In the genomic region with DNA sequence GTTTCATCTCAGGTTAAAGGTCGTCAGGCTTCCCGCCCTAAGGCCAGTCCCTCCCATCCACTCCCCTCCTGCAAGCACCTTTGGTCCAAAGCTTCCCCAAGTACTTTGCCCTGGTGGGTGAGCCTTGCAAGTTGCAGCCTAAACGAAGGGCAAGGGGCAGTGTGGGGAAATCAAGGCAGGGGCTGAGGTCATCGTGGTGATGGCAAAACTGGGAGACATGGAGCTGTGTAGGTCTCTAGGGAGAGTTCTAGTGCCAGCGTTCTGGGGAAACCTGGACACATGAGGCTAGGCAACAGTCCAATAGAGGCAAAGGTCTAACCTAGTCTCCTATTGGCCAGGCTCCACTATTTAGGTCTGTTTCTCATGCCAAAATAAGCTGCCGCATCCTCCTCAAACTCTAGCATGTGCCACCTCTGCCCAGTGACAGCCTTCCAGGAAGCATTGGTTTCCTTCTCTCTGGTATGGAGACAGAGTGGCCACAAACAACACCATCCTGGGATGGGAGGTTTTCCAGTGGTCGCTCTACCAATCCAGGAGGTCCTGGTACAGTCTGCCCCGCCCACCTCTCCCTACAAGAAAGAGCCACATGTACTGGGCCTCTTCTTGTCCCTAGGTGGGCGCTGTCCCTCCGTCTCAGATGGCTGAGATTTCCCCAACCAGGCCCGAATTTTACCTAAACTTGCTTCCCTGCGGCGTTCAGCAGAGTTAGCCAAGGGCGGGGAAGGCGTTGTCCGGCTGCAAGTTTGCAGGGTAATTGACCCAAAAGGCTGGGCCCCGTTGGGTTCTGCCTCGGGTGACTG, we compare ENCODE assay signal across 8 mouse cellular contexts. TPM values are rescaled to one million over a fixed set of nuclear protein-coding genes. Genes with fewer than 3 reads are reported as not detected.
DNase-seq lines count a peak whose midpoint lies in the region; ATAC-seq and TF ChIP-seq lines count a peak whose summit lies in the region.

No protein-coding gene starts in this region.

- TF ChIP-seq EP300 in stomach, postnatal 0 days (optimal IDR thresholded peaks at IDR 0.05), result no peak

- ATAC-seq in embryonic facial prominence, embryonic 15.5 days (ENCODE audit: insufficient number of reproducible peaks, low FRiP score, low TSS enrichment, low read depth), result peak; percentile 54; the same call in 1 of the 2 replicates
- peak; percentile 35; the same call in 1 of the 2 replicates for ATAC-seq in stomach, postnatal 0 days (ENCODE audit: low FRiP score, low TSS enrichment)

- no peak for TF ChIP-seq POLR2A in cerebellum, adult 2 months (IDR thresholded peaks at IDR 0.05; ENCODE audit: borderline replicate concordance, insufficient read depth, low read length)

- no peak for TF ChIP-seq CTCF in cerebellum, adult 2 months (IDR thresholded peaks at IDR 0.05; ENCODE audit: borderline replicate concordance, insufficient read depth, low read depth, low read length)
- no peak for TF ChIP-seq CTCF in stomach, postnatal 0 days (IDR thresholded peaks at IDR 0.05; ENCODE audit: low read depth)

- no peaks in the 10 kb centered on the region for H3K27me3 ChIP-seq in cerebellum, adult 2 months (ENCODE audit: control insufficient read depth, insufficient read depth, low read length)
- no peaks in the 10 kb centered on the region for H3K27me3 ChIP-seq in embryonic facial prominence, embryonic 15.5 days
- H3K27me3 ChIP-seq in stomach, postnatal 0 days (ENCODE audit: control insufficient read depth, insufficient read depth, low read length), result no peaks in the 10 kb centered on the region

- H3K4me2 ChIP-seq in embryonic facial prominence, embryonic 15.5 days (replicated peaks), result peak overlapping the region; percentile 93
- H3K4me2 ChIP-seq in stomach, postnatal 0 days (replicated peaks; ENCODE audit: low read depth), result peak overlapping the region; percentile 92

- 0 out of 2 replicates have a peak, but pooled peaks cover 4% of the 10 kb centered on the region for H3K9me3 ChIP-seq in embryonic facial prominence, embryonic 15.5 days (replicated peaks)
- no peaks in the 10 kb centered on the region for H3K9me3 ChIP-seq in stomach, postnatal 0 days (ENCODE audit: control insufficient read depth, low read length)

- H3K36me3 ChIP-seq in embryonic facial prominence, embryonic 15.5 days, result peaks cover 7% of the 10 kb centered on the region; the same call in 1 of the 2 replicates
- H3K36me3 ChIP-seq in stomach, postnatal 0 days (ENCODE audit: control insufficient read depth, insufficient read depth, low read length), result 0 out of 2 replicates have a peak, but pooled peaks cover 3% of the 10 kb centered on the region

- DNase-seq in cerebellum, adult 2 months, result peak in 1 of 2 experiments; percentile 33
- DNase-seq in cerebellum, postnatal 25 days, result no peak
- peak; percentile 28 for DNase-seq in CD4-positive helper T cell, adult 2 months (ENCODE audit: low read depth, low spot score)
- DNase-seq in kidney, adult 18-20 months, result peak; percentile 58
- DNase-seq in lung, postnatal 10 days, result peak; percentile 82
- peak; percentile 38 for DNase-seq in stomach, postnatal 0 days (ENCODE audit: low spot score)
- DNase-seq in layer of hippocampus, adult 9-10 months (ENCODE audit: low spot score), result no peak

- H3K4me3 ChIP-seq in cerebellum, adult 2 months (replicated peaks; ENCODE audit: insufficient read depth, low read depth, low read length), result peak overlapping the region; percentile 86
- peak overlapping the region; percentile 80 for H3K4me3 ChIP-seq in embryonic facial prominence, embryonic 15.5 days (replicated peaks)
- H3K4me3 ChIP-seq in stomach, postnatal 0 days (ENCODE audit: low read depth, low read length), result peak overlapping the region; percentile 79

- no peak overlapping the region for H3K27ac ChIP-seq in cerebellum, adult 2 months (ENCODE audit: insufficient read depth, low read length)
- no peak overlapping the region for H3K27ac ChIP-seq in embryonic facial prominence, embryonic 15.5 days (replicated peaks)
- peak overlapping the region; percentile 61; the same call in 1 of the 2 replicates for H3K27ac ChIP-seq in stomach, postnatal 0 days (replicated peaks)

- peak overlapping the region; percentile 70 for H3K9ac ChIP-seq in embryonic facial prominence, embryonic 15.5 days
- H3K9ac ChIP-seq in stomach, postnatal 0 days (ENCODE audit: low read length), result peak overlapping the region; percentile 79

- 0 out of 2 replicates have a peak, but pooled peaks cover 4% of the 10 kb centered on the region for H3K4me1 ChIP-seq in cerebellum, adult 2 months (ENCODE audit: control insufficient read depth, insufficient read depth, low read length)
- peaks cover 25% of the 10 kb centered on the region for H3K4me1 ChIP-seq in embryonic facial prominence, embryonic 15.5 days
- H3K4me1 ChIP-seq in stomach, postnatal 0 days (replicated peaks; ENCODE audit: control insufficient read depth, insufficient read depth), result peaks cover 5% of the 10 kb centered on the region; the same call in 1 of the 2 replicates

- 22% methylated on average over 18 of the region's 18 CpGs for WGBS in cerebellum, adult 2 months
- WGBS in embryonic facial prominence, embryonic 15.5 days, result 17% methylated on average over 18 of the region's 18 CpGs
- whole genome bisulfite sequencing in stomach, postnatal 0 days, result 21% methylated on average over 18 of the region's 18 CpGs

RNA-seq across cellular contexts. Expression of a gene that starts 1.1 kb away (rescaled TPM):
- polyA plus RNA-seq in cerebellum, adult 2 months (2012; rRNA removed), result 14.8 and 15.6 TPM in 2 replicates
- 38.7 and 42.7 TPM in 2 replicates for polyA plus RNA-seq in embryonic facial prominence, embryonic 15.5 days (2015; fragmentation: Nextera tagmentation; extraction: Ambion mirVana)
- 37.4 and 46.4 TPM in 2 replicates for polyA plus RNA-seq in stomach, postnatal 0 days (2015; fragmentation: Nextera tagmentation; extraction: Ambion mirVana)

RNA-seq across cellular contexts. Expression of a gene that starts 35.0 kb away (rescaled TPM):
- polyA plus RNA-seq in cerebellum, adult 2 months (2012; rRNA removed), result 0.26 and 0.62 TPM in 2 replicates
- polyA plus RNA-seq in embryonic facial prominence, embryonic 15.5 days (2015; fragmentation: Nextera tagmentation; extraction: Ambion mirVana), result 1.9 and 3.1 TPM in 2 replicates
- polyA plus RNA-seq in stomach, postnatal 0 days (2015; fragmentation: Nextera tagmentation; extraction: Ambion mirVana), result 0.10 and 0.27 TPM in 2 replicates

RNA-seq across cellular contexts. Expression of a gene that starts 35.1 kb away (rescaled TPM):
- polyA plus RNA-seq in cerebellum, adult 2 months (2012; rRNA removed), result 676 and 703 TPM in 2 replicates
- polyA plus RNA-seq in embryonic facial prominence, embryonic 15.5 days (2015; fragmentation: Nextera tagmentation; extraction: Ambion mirVana), result 475 and 482 TPM in 2 replicates
- 445 and 469 TPM in 2 replicates for polyA plus RNA-seq in stomach, postnatal 0 days (2015; fragmentation: Nextera tagmentation; extraction: Ambion mirVana)

Comparison
In these comparisons a context has a peak if more than half of its experiments do, and no peak if none do; other contexts are left out.
1. DNase-seq: peak in CD4-positive helper T cell, adult 2 months (single experiment), kidney, adult 18-20 months (single experiment), lung, postnatal 10 days (single experiment) and stomach, postnatal 0 days (single experiment); none in cerebellum, postnatal 25 days (0 of 2) and layer of hippocampus, adult 9-10 months (single experiment).
2. Peak in every context shown above with its lines, with median percentiles within 50 percentile points of each other: H3K4me3 ChIP-seq.